Mouse (Mus musculus) spleen, adult 2 months (tissue): ENCODE data around the gene Gdf11. TPM values are rescaled to one million over a fixed set of nuclear protein-coding genes. Genes with fewer than 3 reads are reported as not detected.

Source experiments
- DNase-seq, 2 experiments: peaks; one replicate each; pipeline versions ENCODE4 v3.0.0 to v3.0.0-alpha.2; 2012 to 2021; ENCODE audit warnings: low spot score in 2 of 2, low read depth in 1 of 2
- H3K27ac ChIP-seq: fragments of 200-500 bp; 2 replicates; pipeline ENCODE4 v1.5.1; 2012; ENCODE audit warnings: low read length, inconsistent platforms; ENCODE audit not compliant: insufficient read depth
- H3K27me3 ChIP-seq: fragments of 200-500 bp; 2 replicates; pipeline ENCODE4 v1.6.1; 2012; ENCODE audit warnings: mild to moderate bottlenecking, moderate library complexity, low read length, inconsistent platforms; ENCODE audit not compliant: control insufficient read depth, insufficient read depth
- H3K36me3 ChIP-seq: fragments of 200-500 bp; 2 replicates; pipeline ENCODE4 v1.6.1; 2012; ENCODE audit warnings: mild to moderate bottlenecking, low read length, inconsistent platforms; ENCODE audit not compliant: control insufficient read depth, insufficient read depth
- H3K4me1 ChIP-seq: fragments of 200-500 bp; 2 replicates; pipeline ENCODE4 v1.6.1; 2011; ENCODE audit warnings: inconsistent platforms; ENCODE audit not compliant: control insufficient read depth, insufficient read depth, insufficient read length
- H3K4me3 ChIP-seq: fragments of 200-500 bp; 2 replicates; pipeline ENCODE4 v1.5.1; 2011; ENCODE audit warnings: mild to moderate bottlenecking, inconsistent platforms; ENCODE audit not compliant: insufficient read depth, insufficient read length; ENCODE audit errors: extremely low read depth
- CTCF ChIP-seq: fragments of 200-500 bp; IDR thresholded peaks from 2 replicates; pipeline ENCODE4 v1.5.1; 2011; ENCODE audit warnings: mild to moderate bottlenecking, inconsistent platforms; ENCODE audit not compliant: insufficient read depth, insufficient read length, insufficient replicate concordance; ENCODE audit errors: extremely low read depth
- POLR2A ChIP-seq: fragments of 200-500 bp; IDR thresholded peaks from 2 replicates; pipeline ENCODE4 v1.6.1; 2011; ENCODE audit warnings: low read depth, low read length, inconsistent platforms
- polyA plus RNA-seq: library from polyadenylated mRNA; depleted of rRNA; stranded (reverse); fragments of >200 nt; gene quantifications from 2 replicates; pipeline ENCODE4 v1.2.3, GENCODE M21; 2012; rRNA removed

The Gdf11 gene
- polyA plus RNA-seq, 1 experiment, result 6.0 TPM

DNA sequence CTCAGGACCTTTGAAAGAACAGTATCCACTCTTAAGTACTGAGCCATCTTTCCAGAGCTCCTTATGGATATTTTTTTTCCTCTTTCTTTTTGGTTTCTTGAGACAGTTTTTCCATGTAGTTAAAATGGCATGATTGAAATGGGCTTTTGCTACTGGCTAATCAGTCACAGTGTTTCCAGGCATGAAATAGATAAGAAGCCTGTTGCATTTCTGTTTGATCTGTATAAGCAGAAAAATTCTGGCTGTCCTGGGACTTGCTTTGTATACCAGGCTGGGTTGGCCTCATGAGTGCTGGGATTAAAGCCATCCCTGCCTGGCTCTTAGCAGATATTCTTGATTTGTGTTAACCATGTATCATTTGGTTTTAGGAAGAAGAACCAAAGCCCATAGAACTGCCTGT, 52.1 kb downstream of the Gdf11 start:
- Histone ChIP-seq H3K27ac (no peak overlapping the region), H3K27me3 (no peaks in the 10 kb centered on the region), H3K4me3 (no peak overlapping the region), H3K36me3 (peaks cover 29% of the 10 kb centered on the region), H3K4me1 (no peaks in the 10 kb centered on the region)
- TF ChIP-seq POLR2A (no peak), CTCF (no peak)
- no peak for DNase-seq

DNA sequence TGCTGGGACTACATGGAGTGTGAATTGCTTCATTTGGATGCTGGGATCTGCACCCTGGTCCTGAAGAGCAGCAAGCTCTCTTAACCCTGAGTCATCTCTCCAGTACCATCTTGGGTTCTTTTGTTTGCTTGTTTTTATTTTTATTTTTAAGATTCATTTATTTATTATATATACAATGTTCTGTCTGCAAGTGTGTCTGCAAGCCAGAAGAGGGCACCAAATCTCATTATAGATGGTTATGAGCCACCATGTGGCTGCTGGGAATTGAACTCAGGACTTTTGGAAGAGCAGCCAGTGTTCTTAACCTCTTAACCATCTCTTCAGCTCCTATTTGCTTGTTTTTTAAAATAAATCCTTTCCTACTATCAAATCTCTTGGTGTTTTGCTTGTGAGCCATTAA, 54.1 kb downstream of the Gdf11 start:
- TF ChIP-seq POLR2A, result no peak
- no peak for TF ChIP-seq CTCF
- Histone ChIP-seq H3K27ac (no peak overlapping the region), H3K36me3 (peaks cover 28% of the 10 kb centered on the region)

More for the DNA sequence above, 54.1 kb downstream of the Gdf11 start:
- DNase-seq, result no peak
- Histone ChIP-seq H3K4me1 (no peaks in the 10 kb centered on the region), H3K27me3 (no peaks in the 10 kb centered on the region), H3K4me3 (no peak overlapping the region)

Other genes starting within 250 kb of the Gdf11 start
- 1.1 and 1.7 TPM in 2 replicates for gene Ikzf4, start 245.7 kb downstream of the Gdf11 start, polyA plus RNA-seq
- 6.5 and 6.9 TPM in 2 replicates for gene Suox, start 217.6 kb downstream of the Gdf11 start, polyA plus RNA-seq
- 43.3 and 44.4 TPM in 2 replicates for gene Rab5b, start 195.5 kb downstream of the Gdf11 start, polyA plus RNA-seq
- 0.66 and 9.3 TPM in 2 replicates for gene Pmel, start 187.5 kb downstream of the Gdf11 start, polyA plus RNA-seq
- 19.5 and 19.8 TPM in 2 replicates for gene Cdk2, start 186.7 kb downstream of the Gdf11 start, polyA plus RNA-seq
- 124 and 126 TPM in 2 replicates for gene Dgka, start 146.9 kb downstream of the Gdf11 start, polyA plus RNA-seq
- 31.7 and 34.7 TPM in 2 replicates for gene Pym1, start 143.8 kb downstream of the Gdf11 start, polyA plus RNA-seq
- gene Mmp19, start 100.8 kb downstream of the Gdf11 start, polyA plus RNA-seq, result 1.7 and 1.8 TPM in 2 replicates
- 9.1 and 9.4 TPM in 2 replicates for gene Dnajc14, start 87.7 kb downstream of the Gdf11 start, polyA plus RNA-seq
- 10.8 and 11.6 TPM in 2 replicates for gene Tmem198b, start 87.3 kb downstream of the Gdf11 start, polyA plus RNA-seq
- gene Sarnp, start 74.4 kb downstream of the Gdf11 start, polyA plus RNA-seq, result 3.0 and 4.5 TPM in 2 replicates
- 25.5 and 28.9 TPM in 2 replicates for gene Ormdl2, start 70.1 kb downstream of the Gdf11 start, polyA plus RNA-seq
- 25.8 and 35.7 TPM in 2 replicates for gene Cd63, start 9.3 kb upstream of the Gdf11 start, polyA plus RNA-seq
- gene Rdh5, start 31.2 kb upstream of the Gdf11 start, polyA plus RNA-seq, result 15.1 and 15.8 TPM in 2 replicates
- gene Bloc1s1, start 32.3 kb upstream of the Gdf11 start, polyA plus RNA-seq, result 113 and 138 TPM in 2 replicates
- 5.8 and 6.5 TPM in 2 replicates for gene Itga7, start 42.1 kb upstream of the Gdf11 start, polyA plus RNA-seq
- 0.07 TPM in 1 of 2 replicates, not detected in the other for gene Mettl7b, start 69.3 kb upstream of the Gdf11 start, polyA plus RNA-seq
- gene Olfr9, start 97.7 kb upstream of the Gdf11 start, polyA plus RNA-seq, result not detected in 2 replicates
- not detected in 2 replicates for gene Olfr763, start 119.1 kb upstream of the Gdf11 start, polyA plus RNA-seq
- not detected in 2 replicates for gene Olfr764-ps1, start 148.2 kb upstream of the Gdf11 start, polyA plus RNA-seq
- not detected in 2 replicates for gene Olfr765, start 158.3 kb upstream of the Gdf11 start, polyA plus RNA-seq
- not detected in 2 replicates for gene Olfr766-ps1, start 177.3 kb upstream of the Gdf11 start, polyA plus RNA-seq
- not detected in 2 replicates for gene Olfr767, start 191.2 kb upstream of the Gdf11 start, polyA plus RNA-seq
- gene Olfr768, start 207.7 kb upstream of the Gdf11 start, polyA plus RNA-seq, result not detected in 2 replicates
- gene Olfr769, start 226.1 kb upstream of the Gdf11 start, polyA plus RNA-seq, result not detected in 2 replicates
- not detected in 2 replicates for gene Olfr770, start 247.3 kb upstream of the Gdf11 start, polyA plus RNA-seq